Mouse (Mus musculus): ENCODE data around the gene Gpam.
"Not testable (repeated sequence)": the region's sequence is repeated elsewhere in the genome, so short reads cannot be mapped to it uniquely, and the experiment has no call there.

Gene Gpam

DNA sequence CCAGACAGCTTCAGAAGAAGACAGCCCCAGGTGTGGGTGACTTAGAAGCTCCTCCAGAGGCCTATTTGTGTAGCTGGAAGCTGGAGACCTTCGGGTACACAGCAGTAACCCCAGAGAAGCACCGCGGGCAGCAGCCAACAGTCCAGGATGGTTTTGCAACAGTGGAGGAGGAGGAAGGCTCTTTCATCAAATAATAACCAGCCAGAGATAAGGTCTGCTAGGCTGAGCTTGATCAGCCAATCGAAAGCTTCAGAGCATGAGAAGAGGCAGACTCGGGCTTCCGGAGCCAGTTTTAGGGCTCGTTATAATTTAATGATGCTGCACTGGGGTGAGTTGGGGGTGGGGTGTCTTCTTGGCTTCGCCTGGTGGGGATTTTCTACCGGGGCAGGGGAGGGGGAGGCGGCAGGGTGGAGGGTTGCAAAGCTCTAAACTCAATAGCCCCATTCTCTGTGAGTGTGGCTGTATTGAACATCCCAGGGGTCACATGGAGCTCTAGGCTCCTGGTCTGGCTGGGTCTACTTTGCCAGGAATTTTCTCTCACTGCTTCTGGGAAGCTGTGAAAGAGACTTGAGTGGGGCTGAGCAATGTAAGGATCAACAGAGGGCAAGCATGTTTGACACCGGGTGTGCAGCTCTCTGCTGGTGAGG, at the start of gene Gpam:
Gene Gpam, minus strand, starts transcription at position 167 of the 647 bp plus-strand sequence.
- no peak for DNase-seq

DNA sequence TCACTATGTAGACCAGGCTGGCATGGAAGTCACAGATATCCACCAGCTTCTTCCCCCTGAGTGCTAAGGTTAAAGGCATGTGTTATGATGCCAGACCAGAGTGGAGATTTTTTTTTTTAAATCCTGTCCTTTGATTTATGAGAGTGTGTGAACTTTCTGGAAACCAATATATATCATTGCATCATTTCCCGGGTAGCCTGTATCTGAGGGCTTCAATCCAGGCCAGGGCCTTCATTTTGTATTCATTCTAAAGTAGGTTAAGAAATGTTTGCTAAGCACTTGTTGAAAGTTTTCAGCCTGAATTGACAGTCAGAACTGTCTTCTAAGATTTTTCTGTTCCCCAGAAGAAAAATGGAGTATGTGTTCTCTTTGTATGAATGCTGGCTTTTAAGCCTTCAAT, 44.5 kb upstream of the Gpam start:
- DNase-seq: no peak

DNA sequence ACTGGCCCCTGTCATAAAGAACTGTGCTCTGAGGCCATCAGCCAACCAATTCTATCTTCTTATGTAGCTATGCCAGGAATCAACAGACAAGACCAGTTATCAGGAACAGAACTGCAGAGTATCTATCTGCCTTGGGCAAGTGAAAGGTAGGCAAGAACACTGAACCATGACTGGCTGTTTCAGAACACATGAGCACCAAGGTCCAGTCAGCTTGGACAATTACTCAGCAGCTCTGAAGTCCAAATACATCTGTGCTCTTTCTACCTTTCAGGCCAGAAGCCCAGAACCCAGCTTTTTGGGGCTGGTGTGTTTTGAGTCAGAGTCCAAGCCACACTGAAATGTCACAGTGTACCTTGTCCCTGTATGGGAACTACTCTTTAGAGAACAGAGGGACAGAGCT, 43.4 kb upstream of the Gpam start:
- no peak for DNase-seq

DNA sequence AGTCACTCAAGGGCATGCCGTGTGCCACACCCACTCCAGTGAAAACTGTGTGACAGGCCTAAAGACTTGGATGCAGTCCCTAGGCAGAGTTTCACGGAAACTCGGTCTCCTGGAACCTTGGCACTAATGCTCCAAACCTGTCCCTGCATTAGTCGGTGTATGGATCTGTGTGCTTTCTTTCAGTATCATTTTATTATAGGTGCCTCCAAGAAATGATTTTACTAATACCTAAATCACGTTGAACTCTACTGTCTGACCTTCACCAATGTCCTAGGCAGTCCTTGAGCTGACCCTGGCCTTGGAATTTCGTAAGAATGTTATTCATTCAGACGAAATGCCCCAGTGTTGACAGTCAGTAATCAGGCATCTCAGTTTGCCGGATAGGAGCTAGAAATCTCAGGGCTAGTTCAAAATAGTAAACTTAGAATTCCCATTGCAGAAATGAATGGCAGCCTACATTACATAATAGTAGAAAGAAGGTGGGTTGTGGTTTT, 42.2 kb upstream of the Gpam start:
- DNase-seq: not testable (repeated sequence)

DNA sequence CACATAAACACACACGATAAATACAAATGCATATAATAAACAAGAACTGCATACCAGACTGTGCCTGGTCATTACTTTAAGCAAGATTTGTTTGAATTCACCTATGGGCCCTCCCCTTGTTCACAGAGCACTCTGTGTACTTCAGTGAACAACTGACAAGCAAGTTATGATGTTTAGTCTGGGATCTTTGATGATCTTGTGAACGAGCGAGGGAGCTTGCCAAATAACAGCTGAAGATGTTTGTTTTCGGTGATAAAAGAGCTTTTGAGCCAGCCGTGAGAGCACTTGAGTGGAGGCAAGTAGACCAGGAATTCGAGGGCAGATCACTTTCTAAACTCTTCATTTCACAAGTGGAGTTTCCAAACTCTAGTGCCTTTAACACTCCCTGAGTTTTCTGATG, 41.3 kb upstream of the Gpam start:
- DNase-seq: no peak

DNA sequence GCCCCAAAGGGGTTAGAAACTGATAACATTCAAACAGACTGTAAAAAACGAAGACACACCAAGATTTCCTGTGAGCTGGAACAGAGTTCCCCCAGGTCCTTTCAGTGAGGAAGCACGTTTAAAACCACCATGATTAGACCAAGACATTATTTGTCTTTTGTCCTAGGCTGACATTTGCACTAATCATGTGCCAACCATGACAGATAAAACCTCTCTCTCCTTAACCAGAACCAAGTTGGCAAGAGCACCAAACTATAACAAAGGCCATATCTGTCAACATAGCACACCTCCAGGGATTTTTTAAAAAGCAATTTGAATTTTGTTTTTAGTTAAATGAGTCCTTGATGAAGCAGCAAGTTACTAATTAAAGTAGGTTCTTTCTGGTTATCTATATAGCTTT, 40.7 kb upstream of the Gpam start:
- no peak for DNase-seq

DNA sequence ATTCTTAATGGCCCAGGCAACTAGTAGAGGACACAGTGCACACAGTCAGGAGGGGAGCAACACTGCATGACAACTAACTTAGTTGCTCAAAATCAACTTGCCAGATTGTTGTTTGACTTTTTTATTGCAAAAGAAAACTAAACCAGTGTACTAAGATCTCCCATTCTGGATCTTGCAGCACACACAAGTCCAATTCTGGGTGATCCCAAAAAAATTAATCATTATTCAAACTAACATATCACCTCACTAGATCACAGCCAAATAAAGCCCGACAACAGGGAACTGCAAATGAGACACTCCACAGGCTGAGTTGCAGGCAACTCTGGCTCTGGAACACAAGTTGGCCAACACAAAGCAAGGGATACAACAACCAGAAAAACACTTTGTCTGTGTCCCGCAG, 39.7 kb upstream of the Gpam start:
- DNase-seq: no peak

DNA sequence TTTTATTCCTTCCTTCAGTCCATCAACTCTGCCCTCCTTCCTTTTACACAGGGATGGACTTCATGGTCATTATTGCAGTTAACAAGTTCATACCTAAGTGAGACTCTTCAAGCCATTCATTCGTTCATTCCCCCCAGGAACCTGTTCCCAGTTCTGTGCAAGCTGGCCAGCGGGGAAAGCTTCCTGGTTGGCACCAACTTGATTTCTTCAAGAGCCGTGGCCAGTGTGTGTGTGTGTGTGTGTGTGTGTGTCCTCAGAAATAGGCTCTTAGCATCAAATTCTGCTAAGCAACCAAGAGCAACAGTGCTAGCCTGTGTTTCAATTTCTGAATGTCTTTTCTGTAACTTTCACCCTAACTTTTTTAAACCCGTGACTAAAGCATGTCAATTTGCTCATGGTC, 38.9 kb upstream of the Gpam start:
- no peak for DNase-seq

DNA sequence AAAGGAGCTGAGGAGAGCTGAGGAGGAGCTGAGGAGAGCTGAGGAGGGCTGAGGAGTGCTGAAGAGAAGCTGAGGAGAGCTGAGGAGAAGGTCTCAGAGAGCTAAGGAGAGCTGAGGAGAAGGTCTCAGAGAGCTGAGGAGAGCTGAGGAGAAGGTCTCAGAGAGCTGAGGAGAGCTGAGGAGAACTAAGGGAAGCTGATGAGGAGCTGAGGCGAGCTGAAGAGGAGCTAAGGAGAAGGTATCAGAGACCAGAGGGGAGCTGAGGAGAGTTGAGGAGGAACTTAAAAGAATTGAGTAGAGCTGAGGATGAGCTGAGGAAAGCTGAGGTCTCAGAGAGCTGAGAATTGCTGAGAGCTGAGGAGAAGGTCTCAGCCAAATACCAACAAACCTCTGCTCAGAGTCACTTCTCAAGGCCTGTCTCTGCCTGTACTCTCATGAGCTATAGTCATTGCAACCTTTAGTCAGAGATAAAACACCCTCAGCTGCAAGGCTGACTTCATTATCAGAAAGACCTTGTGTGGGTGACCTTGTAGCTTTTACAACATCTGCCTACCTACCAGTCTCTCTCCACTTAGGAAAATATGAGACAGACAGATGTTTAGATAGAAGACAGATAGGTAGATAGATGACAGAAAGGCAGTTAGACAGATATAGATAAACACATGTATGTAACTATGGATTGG, 38.3 kb upstream of the Gpam start:
- no peak for DNase-seq

DNA sequence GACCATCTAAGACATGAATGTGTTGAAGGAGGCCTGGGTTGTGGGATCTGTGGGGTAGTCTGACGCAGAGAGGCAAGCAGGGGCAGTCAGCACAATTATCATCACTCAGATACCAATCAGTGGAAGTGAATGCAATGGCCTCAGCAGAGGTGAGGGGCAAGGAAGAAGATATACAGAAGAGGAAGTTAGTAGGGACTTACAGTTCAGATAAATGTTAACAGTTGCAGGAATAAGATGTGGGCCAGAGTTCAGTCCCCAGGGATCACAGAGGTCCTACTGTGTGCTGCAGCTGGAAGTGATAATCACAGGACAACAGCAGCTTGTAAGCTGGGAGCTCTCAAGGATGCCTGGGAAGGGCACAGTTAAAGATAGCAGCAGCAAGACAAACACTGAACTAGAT, 37.1 kb upstream of the Gpam start:
- no peak for DNase-seq

DNA sequence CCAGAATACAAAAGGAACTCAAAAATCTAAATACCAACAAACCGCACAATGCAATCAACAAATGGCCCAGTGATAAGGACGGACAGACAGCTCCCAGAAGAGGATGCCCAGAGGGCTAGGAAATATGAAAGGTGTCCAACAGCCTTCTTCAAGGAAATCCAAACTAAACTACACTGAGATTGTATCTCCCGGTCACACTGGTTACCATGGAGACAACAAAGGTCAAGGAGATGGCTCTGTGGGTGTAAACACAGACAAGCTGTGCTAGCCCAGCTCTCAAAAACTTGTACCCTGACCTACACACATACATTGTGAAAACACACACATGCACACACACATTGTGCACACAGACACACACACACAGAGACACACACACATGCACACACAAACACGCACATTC, 35.2 kb upstream of the Gpam start:
- DNase-seq: no peak

DNA sequence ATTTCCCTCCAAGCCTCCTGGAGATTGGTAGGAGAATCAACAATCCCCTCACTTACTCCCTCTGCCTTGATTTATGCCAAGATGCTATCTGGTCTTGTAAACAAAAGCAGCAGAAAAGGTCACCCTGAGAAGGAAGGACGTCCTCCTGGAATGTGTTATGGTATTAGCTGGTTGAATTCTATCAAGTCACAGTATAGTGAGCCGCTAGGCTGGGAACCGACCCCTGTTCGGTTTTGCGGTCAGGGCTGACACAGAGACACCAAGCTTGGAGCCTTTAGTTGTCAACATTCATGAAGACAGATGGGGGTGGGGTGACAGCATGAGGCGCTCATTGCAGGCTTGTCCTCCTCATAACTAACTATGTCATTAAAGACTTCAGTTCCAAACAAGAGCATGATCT, 32.8 kb upstream of the Gpam start:
- no peak for DNase-seq

DNA sequence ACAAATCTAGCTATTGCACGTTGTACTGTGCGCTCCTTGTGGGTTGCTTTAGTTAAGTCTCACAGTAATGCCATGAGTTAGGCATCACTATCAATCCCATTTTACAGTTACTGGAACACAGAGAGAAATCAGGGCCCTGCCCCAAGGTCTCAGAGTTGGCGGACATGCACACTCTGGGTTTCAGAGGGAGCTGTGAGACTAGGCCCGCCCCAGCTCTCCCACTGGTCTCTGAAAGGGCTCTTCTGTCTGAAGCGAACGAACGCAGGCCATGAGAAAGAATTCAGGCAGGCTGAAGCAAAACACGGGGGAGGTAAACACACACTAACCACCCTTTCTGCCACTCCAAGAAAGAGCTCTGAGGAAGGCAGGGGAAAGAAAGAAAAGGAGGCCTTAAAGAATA, 31.6 kb upstream of the Gpam start:
- DNase-seq: no peak

DNA sequence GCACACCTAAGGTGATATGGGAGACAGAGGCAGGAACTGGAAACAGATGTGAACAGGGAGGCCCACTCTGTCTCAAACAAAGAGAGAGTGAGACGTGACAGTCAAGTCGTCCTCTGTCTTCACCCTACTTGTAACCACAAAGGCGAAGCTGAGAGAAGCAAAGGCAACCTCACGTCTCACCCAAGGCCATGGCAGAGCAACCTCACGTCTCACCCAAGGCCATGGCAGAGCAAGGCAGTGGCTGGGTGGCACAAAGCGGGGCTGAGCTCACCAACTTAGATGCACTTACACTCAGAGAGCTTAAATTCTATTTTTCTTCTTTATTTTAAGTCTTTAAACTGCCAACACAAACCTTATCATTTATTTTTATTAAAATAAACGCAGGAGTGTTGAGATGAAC, 30.0 kb upstream of the Gpam start:
- no peak for DNase-seq

DNA sequence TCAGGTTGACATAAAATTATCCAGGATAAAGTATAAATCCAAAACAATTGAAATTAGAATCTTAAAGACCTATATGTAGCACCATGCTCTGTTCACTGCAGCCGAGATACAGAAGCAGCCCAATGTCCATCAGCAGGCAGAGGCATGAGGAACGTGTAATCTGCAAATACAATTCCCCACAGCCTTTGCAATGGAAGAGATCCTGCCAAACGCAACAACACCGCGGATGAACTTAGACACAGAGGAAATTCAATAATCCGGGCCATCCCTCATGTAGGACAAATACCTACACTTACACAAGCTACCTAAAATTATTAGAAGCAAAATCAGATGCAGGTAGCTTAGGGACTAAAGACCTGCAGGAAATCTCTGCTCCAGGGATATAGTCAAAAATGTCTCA, 25.9 kb upstream of the Gpam start:
- no peak for DNase-seq

DNA sequence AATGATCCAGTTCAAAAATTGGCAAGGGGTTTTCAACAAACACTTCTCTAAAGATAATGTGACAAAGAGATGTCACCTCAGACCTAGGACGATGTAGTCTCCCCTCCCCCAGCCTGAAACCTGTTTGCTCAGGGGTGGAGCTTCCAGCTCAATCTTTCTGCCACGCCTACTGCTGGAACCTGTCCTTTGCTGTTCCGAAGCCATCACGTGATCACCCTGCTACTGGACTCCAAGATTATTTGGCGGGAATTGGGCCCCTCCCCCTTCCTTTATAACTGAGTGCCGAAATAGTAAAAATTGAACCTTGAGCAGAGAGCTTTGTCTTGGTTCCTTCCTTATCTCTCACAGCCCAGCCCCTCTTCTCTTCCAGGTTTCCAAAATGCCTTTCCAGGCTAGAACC, 25.2 kb upstream of the Gpam start:
- DNase-seq: not testable (repeated sequence)

DNA sequence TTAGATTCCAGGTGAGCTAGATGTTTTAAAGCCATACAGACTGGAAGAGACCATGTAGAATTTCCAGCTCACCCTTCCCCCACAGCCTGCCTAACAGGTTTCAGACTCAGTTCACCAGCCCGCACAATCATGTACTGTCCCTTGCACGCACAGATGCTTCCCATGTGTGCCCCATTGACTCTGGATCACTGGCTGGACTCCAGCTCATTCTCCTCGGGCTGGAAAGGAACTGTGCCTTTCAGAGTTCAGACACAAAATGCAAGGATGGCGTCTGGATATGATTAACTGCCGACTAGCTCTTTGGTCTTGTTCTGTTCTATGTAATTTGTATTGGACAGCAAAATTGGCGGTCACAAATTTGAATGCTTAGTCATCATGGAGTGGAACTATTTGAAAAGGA, 22.6 kb upstream of the Gpam start:
- DNase-seq: no peak

DNA sequence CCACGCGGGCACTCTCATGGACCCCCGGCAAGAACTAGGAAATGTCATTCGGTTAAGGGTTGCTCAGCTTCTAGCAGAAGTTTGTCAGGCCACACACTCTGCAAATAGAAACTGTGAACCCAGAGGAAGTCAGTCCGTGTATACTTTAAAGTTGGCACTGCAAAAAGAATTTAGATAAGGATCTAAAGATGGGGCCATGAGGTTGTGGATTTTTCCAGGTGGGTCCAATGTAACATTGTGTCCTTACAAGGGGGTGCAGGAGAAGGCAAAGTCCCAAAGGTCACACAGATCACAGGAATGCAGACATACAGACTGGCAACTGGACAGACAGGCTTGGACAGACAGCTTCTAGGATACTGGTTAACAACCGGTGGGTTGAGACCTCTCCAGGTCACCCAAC, 21.1 kb upstream of the Gpam start:
- DNase-seq: no peak

DNA sequence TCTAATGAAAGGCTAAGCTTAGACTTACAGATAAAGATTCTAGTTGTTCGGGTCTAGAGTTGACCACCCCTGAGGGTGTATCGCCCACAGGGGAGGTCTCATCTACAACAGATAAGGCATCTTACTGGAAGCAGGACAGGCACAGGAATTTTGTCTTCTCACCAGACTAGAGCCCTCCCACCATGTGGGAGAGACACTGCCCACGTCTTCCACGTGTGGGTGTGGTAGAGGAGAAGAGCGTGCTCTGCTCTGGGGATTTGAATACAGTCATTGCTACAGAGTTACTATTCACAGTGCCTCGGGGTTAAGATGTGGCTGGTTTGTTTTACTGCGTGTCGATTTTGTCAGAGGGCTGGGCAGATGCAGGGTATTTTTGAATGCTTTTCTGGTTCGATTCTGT, 20.5 kb upstream of the Gpam start:
- no peak for DNase-seq

DNA sequence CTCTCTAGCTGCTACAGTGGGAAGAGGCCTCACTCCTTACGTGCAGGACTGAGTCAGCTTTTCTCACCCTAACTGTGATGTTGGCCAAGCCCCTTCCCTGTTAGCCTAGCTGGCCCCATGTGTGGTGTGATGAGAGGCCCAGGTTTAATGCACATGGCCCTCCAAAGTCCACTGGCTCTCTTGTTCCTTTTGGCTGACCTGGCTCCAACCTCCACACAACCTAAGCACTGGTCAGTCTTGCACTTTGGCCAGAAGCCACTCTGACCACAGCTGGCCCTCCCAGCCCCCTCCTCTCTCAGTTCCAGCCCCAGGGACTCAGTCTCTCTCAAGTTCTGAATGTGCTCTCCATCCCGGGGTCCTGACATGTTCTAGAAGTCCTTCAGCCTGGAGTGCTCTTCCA, 18.1 kb upstream of the Gpam start:
- DNase-seq: no peak

DNA sequence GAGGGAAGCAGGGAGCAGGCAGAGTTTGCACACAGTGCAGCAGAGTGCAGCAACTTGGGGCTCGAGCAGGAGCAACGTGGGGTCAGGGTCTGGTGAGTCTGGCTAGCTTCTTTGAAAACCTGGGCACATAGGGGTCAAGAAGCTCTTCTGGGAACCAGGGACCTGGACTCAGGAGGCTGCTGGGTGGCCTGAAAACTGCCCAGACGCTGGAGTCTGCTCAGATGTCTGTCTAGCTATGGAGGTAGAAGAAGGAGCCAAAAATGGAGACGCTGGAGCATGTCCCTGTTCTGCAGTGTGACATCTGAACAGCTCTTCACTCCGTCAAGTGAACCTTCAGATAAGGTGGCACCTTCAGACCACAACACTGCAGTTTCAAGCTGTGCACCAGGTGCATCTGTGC, 17.7 kb upstream of the Gpam start:
- DNase-seq: no peak

DNA sequence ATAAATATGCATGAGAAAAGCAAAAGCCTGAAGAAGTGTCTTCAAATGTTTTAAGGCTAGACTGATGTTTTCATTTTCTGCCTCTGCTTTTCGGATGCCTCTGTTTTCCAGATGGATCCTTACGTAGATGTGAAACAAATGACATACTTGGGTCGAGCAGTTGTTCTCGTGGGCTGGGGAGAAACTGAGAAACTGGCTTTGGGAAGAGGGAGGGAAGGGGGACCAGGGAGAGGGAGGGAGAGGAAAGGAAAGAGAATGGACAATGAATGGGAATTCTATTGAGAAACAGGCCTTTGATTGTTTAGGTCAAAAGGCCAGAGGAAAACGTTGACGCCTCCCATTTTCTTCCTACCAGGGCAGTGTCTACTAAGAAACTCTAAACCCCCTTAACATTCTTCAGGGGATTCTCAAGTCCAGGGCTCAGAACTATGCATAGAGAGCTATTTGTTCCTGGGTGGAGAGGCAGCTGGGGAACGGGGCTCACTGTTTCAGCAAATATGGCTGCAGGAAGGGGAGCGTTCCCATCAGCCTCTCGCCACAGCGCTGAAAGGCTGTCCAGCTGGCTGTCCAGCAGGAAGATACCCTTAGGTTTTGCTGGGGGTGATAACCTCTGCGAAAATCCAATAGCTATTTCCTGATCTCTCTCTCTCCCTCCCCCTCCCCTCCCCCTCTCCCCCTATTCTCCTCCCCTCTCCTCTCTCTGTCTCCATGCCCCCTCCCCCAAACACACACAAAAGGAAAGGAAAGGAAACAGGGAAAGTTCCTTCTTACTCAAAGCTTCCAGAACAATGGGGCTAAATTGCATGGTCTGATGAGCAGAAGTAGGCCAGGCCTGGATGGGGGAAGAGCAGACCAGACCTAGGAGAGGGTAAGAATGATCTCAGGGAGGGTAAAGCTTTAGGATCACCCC, 16.6 kb upstream of the Gpam start:
- DNase-seq: no peak

DNA sequence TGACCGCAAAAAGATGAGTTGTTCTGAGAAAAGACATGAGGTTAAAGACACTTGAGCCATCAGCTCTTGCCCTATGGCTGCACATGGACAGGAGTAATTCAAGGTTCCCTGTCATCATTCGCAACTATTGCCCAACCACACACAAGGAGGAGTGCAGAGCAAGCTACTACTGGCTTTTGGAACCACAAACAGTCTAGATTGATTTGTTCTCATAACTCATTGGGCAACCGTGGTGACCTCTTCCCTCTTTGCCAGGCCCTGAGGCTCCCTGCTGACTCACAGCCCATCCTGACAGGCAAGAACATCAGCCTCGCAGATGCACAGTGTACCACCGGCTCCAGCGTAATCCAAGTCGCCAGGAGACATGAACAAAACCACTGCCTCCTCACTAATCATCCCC, 12.3 kb upstream of the Gpam start:
- no peak for DNase-seq

DNA sequence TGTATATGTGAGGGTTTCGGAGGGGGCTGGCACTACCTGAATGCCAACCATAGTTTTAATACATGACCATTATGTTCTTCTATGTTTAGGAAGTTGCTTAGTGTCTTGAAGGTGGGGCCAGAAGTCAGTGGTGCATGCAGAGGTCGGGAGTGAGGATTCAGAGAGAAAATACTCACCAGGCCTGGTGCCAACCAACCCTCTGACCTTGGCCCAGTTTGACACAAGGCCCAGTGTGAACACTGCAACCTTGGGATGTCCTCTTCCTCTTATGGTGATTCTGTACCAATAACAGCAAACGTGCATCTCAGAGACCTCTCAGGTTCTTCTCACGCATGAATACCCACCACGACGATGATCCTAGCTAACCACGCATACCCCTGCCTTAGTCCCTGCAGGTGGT, 11.5 kb upstream of the Gpam start:
- no peak for DNase-seq
